Mouse (Mus musculus): ENCODE data around the gene Fchsd2. TPM values are rescaled to one million over a fixed set of nuclear protein-coding genes. Genes with fewer than 3 reads are reported as not detected.

Gene Fchsd2
- total RNA-seq, 2 experiments from 2014 or later, result 70.3 to 74.4 TPM

Other genes starting within 250 kb of the Fchsd2 start
- 1 to 10 TPM; 8.1 to 9.7 TPM for gene Relt, start 229.4 kb upstream of the Fchsd2 start, total RNA-seq (2021)
- gene Arhgef17, start 160.8 kb upstream of the Fchsd2 start, total RNA-seq (2021), result 10 to 100 TPM; 76.5 to 81.6 TPM
- 1 to 10 TPM; 4.0 TPM for gene P2ry6, start 118.2 kb upstream of the Fchsd2 start, total RNA-seq (2021)
- 1 to 10 TPM; 1.2 to 2.2 TPM for gene P2ry2, start 80.0 kb upstream of the Fchsd2 start, total RNA-seq (2021)
- 10 to 100 TPM; 42.3 to 50.3 TPM for gene Atg16l2, start 209.4 kb downstream of the Fchsd2 start, total RNA-seq (2021)
- 10 to 100 TPM; 13.3 to 15.7 TPM for gene Stard10, start 224.2 kb downstream of the Fchsd2 start, total RNA-seq (2021)

All from layer of hippocampus, postnatal 10 days (tissue).